Mouse (Mus musculus) CH12.LX (cell line): ENCODE results near the gene C2cd3. TPM values are rescaled to one million over a fixed set of nuclear protein-coding genes. Genes with fewer than 3 reads are reported as not detected.
A peak's percentile ranks its signal among the peaks of the same experiment; 100 is the strongest.

Source experiments
- DNase-seq: peaks from one replicate; pipeline ENCODE4 v3.0.0-alpha.2; 2013; ENCODE audit errors: extremely low read depth
- H3K27ac ChIP-seq: 2 replicates; pipeline ENCODE4 v1.5.1; 2012; ENCODE audit warnings: low read depth, mild to moderate bottlenecking, control low read depth, moderate library complexity; ENCODE audit not compliant: insufficient read depth
- H3K27me3 ChIP-seq: replicated peaks from 2 replicates; pipeline ENCODE3; 2012; ENCODE audit warnings: inconsistent platforms
- H3K36me3 ChIP-seq, 2 experiments: replicated peaks in 1 of 2; 2 replicates each; pipeline versions ENCODE3 to v1.6.1; 2012; ENCODE audit warnings: inconsistent platforms in 1 of 2, low read length in 1 of 2, mild to moderate bottlenecking in 1 of 2, mixed read lengths in 1 of 2, moderate library complexity in 1 of 2; ENCODE audit not compliant: control insufficient read depth in 1 of 2, insufficient read depth in 1 of 2
- H3K4me1 ChIP-seq, 2 experiments: 2 replicates each; pipeline ENCODE4 v1.6.1; 2012; ENCODE audit warnings: inconsistent platforms in 1 of 2, moderate library complexity in 1 of 2; ENCODE audit not compliant: insufficient read depth in 2 of 2, control insufficient read depth in 1 of 2
- H3K4me2 ChIP-seq: 2 replicates; pipeline ENCODE4 v1.6.1; 2012; ENCODE audit warnings: low read depth, mild to moderate bottlenecking, control low read depth; ENCODE audit not compliant: poor library complexity, insufficient read depth, severe bottlenecking
- H3K4me3 ChIP-seq, 3 experiments: fragments of 150-350 bp in 1 of 3; sonication (generic) in 1 of 3; replicated peaks in 1 of 3; 2 replicates each; pipeline versions ENCODE3 to v1.5.1; 2011 to 2012; ENCODE audit warnings: low read depth in 2 of 3, low read length in 2 of 3, mild to moderate bottlenecking in 2 of 3, moderate library complexity in 2 of 3, control low read depth in 1 of 3, improper control_type of control experiment in 1 of 3, inconsistent platforms in 1 of 3, mixed read lengths in 1 of 3; ENCODE audit not compliant: poor library complexity in 1 of 3
- H3K79me2 ChIP-seq: replicated peaks from 2 replicates; pipeline ENCODE4 v1.6.1; 2012; ENCODE audit warnings: mild to moderate bottlenecking, moderate library complexity; ENCODE audit not compliant: control insufficient read depth, poor library complexity, insufficient read depth, severe bottlenecking; ENCODE audit errors: extremely low read depth
- H3K9ac ChIP-seq: 2 replicates; pipeline ENCODE4 v1.6.1; 2012; ENCODE audit warnings: low read depth, mild to moderate bottlenecking, control low read depth, moderate library complexity; ENCODE audit not compliant: insufficient read depth
- H3K9me3 ChIP-seq: replicated peaks from 2 replicates; pipeline ENCODE3; 2012; ENCODE audit warnings: low read length, inconsistent platforms, mixed read lengths
- BHLHE40 ChIP-seq: IDR thresholded peaks from 2 replicates; pipeline ENCODE4 v1.6.1; 2011; ENCODE audit warnings: mild to moderate bottlenecking, low read depth, low read length, improper control_type of control experiment
- CHD2 ChIP-seq: IDR thresholded peaks from 2 replicates; pipeline ENCODE4 v1.6.1; 2011; ENCODE audit warnings: low read length, improper control_type of control experiment
- CTCF ChIP-seq, 2 experiments: IDR thresholded peaks in 1 of 2; conservative IDR thresholded peaks in 1 of 2; 2 replicates each; pipeline ENCODE4 v1.5.1; 2011 to 2012; ENCODE audit warnings: low read depth in 2 of 2, low read length in 2 of 2, improper control_type of control experiment in 1 of 2, inconsistent platforms in 1 of 2, mild to moderate bottlenecking in 1 of 2, moderate library complexity in 1 of 2
- E2F4 ChIP-seq: IDR thresholded peaks from 2 replicates; pipeline ENCODE4 v1.6.1; 2011; ENCODE audit warnings: low read depth, low read length, improper control_type of control experiment; ENCODE audit not compliant: insufficient replicate concordance
- ELF1 ChIP-seq: IDR thresholded peaks from 2 replicates; pipeline ENCODE4 v1.6.1; 2014; ENCODE audit warnings: low read depth, mild to moderate bottlenecking, inconsistent platforms, low read length, improper control_type of control experiment
- EP300 ChIP-seq: IDR thresholded peaks from 2 replicates; pipeline ENCODE4 v1.6.1; 2011; ENCODE audit warnings: low read length, improper control_type of control experiment
- ETS1 ChIP-seq: conservative IDR thresholded peaks from 2 replicates; pipeline ENCODE4 v1.6.1; 2012; ENCODE audit warnings: low read depth, mild to moderate bottlenecking, inconsistent platforms, low read length, improper control_type of control experiment, moderate library complexity
- HCFC1 ChIP-seq: IDR thresholded peaks from 2 replicates; pipeline ENCODE4 v1.6.1; 2012; ENCODE audit warnings: low read depth, mild to moderate bottlenecking, inconsistent platforms, low read length, improper control_type of control experiment
- IRF4 ChIP-seq: IDR thresholded peaks from 2 replicates; pipeline ENCODE4 v1.6.1; 2014; ENCODE audit warnings: low read depth, mild to moderate bottlenecking, inconsistent platforms, low read length, improper control_type of control experiment
- JUND ChIP-seq: conservative IDR thresholded peaks from 2 replicates; pipeline ENCODE4 v1.6.1; 2011; ENCODE audit warnings: low read depth, low read length, improper control_type of control experiment
- KAT2A ChIP-seq: IDR thresholded peaks from 2 replicates; pipeline ENCODE4 v1.6.1; 2012; ENCODE audit warnings: low read length, improper control_type of control experiment, inconsistent platforms; ENCODE audit not compliant: insufficient replicate concordance
- MAZ ChIP-seq: IDR thresholded peaks from 2 replicates; pipeline ENCODE4 v1.6.1; 2012; ENCODE audit warnings: low read depth, mild to moderate bottlenecking, inconsistent platforms, low read length, improper control_type of control experiment, moderate library complexity
- MEF2A ChIP-seq: IDR thresholded peaks from 2 replicates; pipeline ENCODE4 v1.6.1; 2014; ENCODE audit warnings: low read depth, mild to moderate bottlenecking, inconsistent platforms, low read length, improper control_type of control experiment, borderline replicate concordance
- MXI1 ChIP-seq: IDR thresholded peaks from 2 replicates; pipeline ENCODE4 v1.6.1; 2011; ENCODE audit warnings: mild to moderate bottlenecking, low read depth, low read length, improper control_type of control experiment
- NELFE ChIP-seq: IDR thresholded peaks from 2 replicates; pipeline ENCODE4 v1.6.1; 2011; ENCODE audit warnings: low read depth, low read length, improper control_type of control experiment
- NRF1 ChIP-seq: IDR thresholded peaks from 2 replicates; pipeline ENCODE4 v1.6.1; 2014; ENCODE audit warnings: low read depth, mild to moderate bottlenecking, inconsistent platforms, low read length, improper control_type of control experiment, moderate library complexity
- PAX5 ChIP-seq: IDR thresholded peaks from 2 replicates; pipeline ENCODE4 v1.6.1; 2012; ENCODE audit warnings: low read length, inconsistent platforms, mixed read lengths
- SIN3A ChIP-seq: IDR thresholded peaks from 2 replicates; pipeline ENCODE4 v1.6.1; 2012; ENCODE audit warnings: low read length, improper control_type of control experiment, inconsistent platforms
- SMC3 ChIP-seq: IDR thresholded peaks from 2 replicates; pipeline ENCODE4 v1.6.1; 2011; ENCODE audit warnings: low read depth, low read length, improper control_type of control experiment
- TBP ChIP-seq: conservative IDR thresholded peaks from 2 replicates; pipeline ENCODE4 v1.6.1; 2011; ENCODE audit warnings: low read depth, low read length, improper control_type of control experiment
- TCF12 ChIP-seq: IDR thresholded peaks from 2 replicates; pipeline ENCODE4 v1.6.1; 2014; ENCODE audit warnings: low read depth, mild to moderate bottlenecking, inconsistent platforms, low read length, improper control_type of control experiment
- UBTF ChIP-seq: IDR thresholded peaks from 2 replicates; pipeline ENCODE4 v1.6.1; 2012; ENCODE audit warnings: low read depth, mild to moderate bottlenecking, inconsistent platforms, low read length, improper control_type of control experiment, moderate library complexity
- USF1 ChIP-seq: IDR thresholded peaks from 2 replicates; pipeline ENCODE4 v1.6.1; 2014; ENCODE audit warnings: low read depth, mild to moderate bottlenecking, inconsistent platforms, low read length, improper control_type of control experiment
- USF2 ChIP-seq: conservative IDR thresholded peaks from 2 replicates; pipeline ENCODE4 v1.6.1; 2011; ENCODE audit warnings: low read depth, low read length, improper control_type of control experiment
- ZMIZ1 ChIP-seq: IDR thresholded peaks from 2 replicates; pipeline ENCODE4 v1.6.1; 2012; ENCODE audit warnings: low read depth, mild to moderate bottlenecking, inconsistent platforms, low read length, improper control_type of control experiment
- ZNF384 ChIP-seq: IDR thresholded peaks from 2 replicates; pipeline ENCODE4 v1.6.1; 2012; ENCODE audit warnings: low read depth, low read length, improper control_type of control experiment, inconsistent platforms
- dilution Hi-C: fragments of 300-500 bp; cut with MboI; formaldehyde crosslinking; loops from 2 replicates; pipeline ENCODE4 v1.14.3; 2020; ENCODE audit warnings: low sequenced_read_pairs; ENCODE audit not compliant: extremely low pct_unique_long_range_greater_than_20kb, extremely low pct_ligation_motif_present
- in situ Hi-C: fragments of 300-500 bp; cut with MboI; formaldehyde crosslinking; loops from 3 replicates; pipeline ENCODE4 v1.14.3; 2019; ENCODE audit warnings: low sequenced_read_pairs, low pct_ligation_motif_present, low pct_unique_long_range_greater_than_20kb, mixed read lengths
- polyA plus RNA-seq: library from polyadenylated mRNA; unstranded; fragments of >175 nt; gene quantifications from 2 replicates; pipeline ENCODE4 v1.2.1, GENCODE M21; 2012; ENCODE audit warnings: low read depth; ENCODE audit not compliant: insufficient read length
- total RNA-seq, 2 experiments: library from RNA; depleted of rRNA; stranded (reverse); fragments of 300-350 nt in 1 of 2; fragments of >200 nt in 1 of 2; gene quantifications; 2 replicates each; pipeline ENCODE4 v1.2.3; 2012 to 2014

Gene C2cd3
- total and polyA plus RNA-seq, 3 experiments = 11.7 to 25.0 (median 16.7) TPM

DNA sequence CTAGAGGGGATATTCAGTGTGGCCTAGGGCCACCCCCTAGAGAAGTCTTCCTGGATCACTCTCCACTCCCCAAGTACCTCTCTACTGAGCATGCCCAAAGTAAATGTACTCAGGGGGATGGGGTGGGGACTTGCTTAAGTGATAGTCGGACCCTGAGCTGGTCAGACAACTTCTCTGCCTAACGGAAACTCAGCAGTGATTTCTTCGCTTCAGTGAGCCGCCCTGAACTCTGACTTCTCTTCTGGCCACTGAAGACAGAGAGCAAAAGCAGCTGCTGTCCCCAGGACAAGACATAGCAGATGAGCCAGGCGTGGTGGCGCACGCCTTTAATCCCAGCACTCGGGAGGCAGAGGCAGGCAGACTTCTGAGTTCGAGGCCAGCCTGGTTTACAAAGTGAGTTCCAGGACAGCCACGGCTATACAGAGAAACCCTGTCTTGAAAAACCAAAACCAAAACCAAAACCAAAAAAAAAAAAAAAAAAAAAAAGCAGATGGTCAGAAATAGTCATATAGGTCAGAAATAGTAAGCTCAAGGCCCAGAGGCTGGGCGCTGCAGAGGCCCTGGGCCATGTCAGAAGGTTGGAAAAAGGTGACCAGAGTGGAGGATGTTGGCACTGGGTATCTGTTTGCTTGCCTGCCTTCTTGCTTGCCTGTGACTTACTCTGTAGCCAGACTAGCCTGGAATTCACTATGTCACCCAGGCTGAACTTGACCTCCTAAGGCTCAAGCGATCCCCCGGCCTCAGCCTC lies 132.9 kb downstream of the C2cd3 start:
- DNase-seq = peak; percentile 58
- Histone ChIP-seq H3K9me3 (no peaks in the 10 kb centered on the region), H3K4me1 (peaks cover 25 to 94% of the 10 kb centered on the region in 2 experiments), H3K9ac (peak overlapping the region; percentile 53), H3K4me2 (peak overlapping the region; percentile 58), H3K27me3 (no peaks in the 10 kb centered on the region), H3K79me2 (no peaks in the 10 kb centered on the region), H3K36me3 (peaks cover 12 to 72% of the 10 kb centered on the region in 2 experiments), H3K4me3 (peak overlapping the region in 2 of 3 experiments; percentile 0 to 24), H3K27ac (peak overlapping the region; percentile 98)
- TF ChIP-seq UBTF (0 out of 2 replicates have a peak, but pooled peaks have one; percentile 66), JUND (no peak), EP300 (peak; percentile 62), MXI1 (peak; percentile 63; the same call in 1 of the 2 replicates), SIN3A (peak; percentile 51; the same call in 1 of the 2 replicates), CHD2 (peak; percentile 36), E2F4 (no peak), ZNF384 (peak; percentile 94), CTCF (conservative IDR thresholded peaks at IDR 0.05 in 1 of 2, IDR thresholded peaks at IDR 0.05 in 1 of 2; ENCODE audit: low read depth in 2 of 2, low read length in 2 of 2) (no peak), TCF12 (peak; percentile 31; the same call in 1 of the 2 replicates), NRF1 (peak; percentile 76), TBP (0 out of 2 replicates have a peak, but pooled peaks have one; percentile 48), USF2 (no peak), SMC3 (peak; percentile 9; the same call in 1 of the 2 replicates), ELF1 (peak; percentile 18; the same call in 1 of the 2 replicates), NELFE (no peak; the same call in 1 of the 2 replicates), ZMIZ1 (peak; percentile 69), MEF2A (peak; percentile 90), USF1 (no peak), MAZ (peak; percentile 39), HCFC1 (peak; percentile 33; the same call in 1 of the 2 replicates), IRF4 (peak; percentile 64), BHLHE40 (peak; percentile 47; the same call in 1 of the 2 replicates), PAX5 (no peak), KAT2A (0 out of 2 replicates have a peak, but pooled peaks have one; percentile 4), ETS1 (peak; percentile 77)
- in situ Hi-C loops (no loop called here), dilution Hi-C loops (no loop called here)
